Mouse (Mus musculus): ENCODE measurements around the gene Gm3139.
"Not testable (repeated sequence)": the region's sequence is repeated elsewhere in the genome, so short reads cannot be mapped to it uniquely, and the experiment has no call there.

The Gm3139 gene

GRCm38 (mm10) chr5:94525987-94526386 is at the start of gene Gm3139:
Gene Gm3139 (plus strand): TSS chr5:94526287.
- not testable (repeated sequence) for DNase-seq (ENCODE audit: low spot score in 2 of 2)

Measured in frontal cortex, postnatal 10 days (tissue).